Mouse (Mus musculus): ENCODE measurements around the gene Cyp3a59. TPM values are rescaled to one million over a fixed set of nuclear protein-coding genes. Genes with fewer than 3 reads are reported as not detected.
"Not testable (repeated sequence)": the region's sequence is repeated elsewhere in the genome, so short reads cannot be mapped to it uniquely, and the experiment has no call there.

The Cyp3a59 gene
- total RNA-seq (2022) = not detected

GRCm38 (mm10) chr5:146078945-146079344, at the start of gene Cyp3a59:
Gene Cyp3a59, plus strand, starts transcription at chr5:146079257.
- DNase-seq (ENCODE audit: low spot score in 2 of 2) = not testable (repeated sequence)

- DNase-seq (ENCODE audit: low spot score in 2 of 2) = no peak
Measured at GRCm38 (mm10) chr5:146070099-146070498, 9.0 kb upstream of the Cyp3a59 start.

DNA sequence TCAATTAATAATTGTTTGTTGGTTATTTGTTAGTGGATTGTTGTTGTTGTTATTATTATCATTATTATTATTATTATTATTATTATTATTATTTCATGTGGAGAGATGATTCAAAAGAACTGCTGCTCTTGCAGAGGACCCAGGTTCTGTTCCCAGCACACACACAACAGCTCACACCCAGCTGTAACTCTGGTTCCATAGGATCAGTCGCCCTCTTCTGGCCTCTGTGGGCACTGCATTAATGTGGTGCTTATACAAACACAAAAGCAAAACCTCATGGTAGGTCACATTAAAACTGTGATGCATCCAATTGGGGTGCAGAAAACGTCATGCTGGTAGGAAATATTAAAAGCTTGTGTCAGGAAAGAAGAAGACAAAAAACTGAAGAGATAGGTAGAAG, 68.8 kb downstream of the Cyp3a59 start:
- DNase-seq (ENCODE audit: low spot score in 2 of 2) = no peak

DNA sequence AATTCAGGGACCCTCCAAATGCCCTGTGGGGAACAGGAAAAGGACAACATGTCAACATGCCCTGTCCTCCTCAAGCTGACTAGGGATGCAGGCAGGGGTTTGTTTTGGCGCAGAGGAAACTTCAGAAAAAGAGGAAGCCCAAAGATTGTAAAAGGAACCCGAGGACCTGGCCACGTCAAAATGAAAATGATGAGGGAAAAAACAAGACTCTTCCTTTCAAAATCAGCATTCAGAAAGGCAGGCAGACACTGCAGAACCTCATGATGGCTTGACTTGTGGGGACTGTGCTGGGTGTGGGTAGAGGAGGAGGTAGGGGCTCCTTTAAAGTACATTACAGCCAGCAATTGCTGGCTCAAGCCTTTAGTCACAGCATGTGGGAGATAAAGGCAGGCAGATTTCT, 71.4 kb downstream of the Cyp3a59 start:
- DNase-seq (ENCODE audit: low spot score in 2 of 2) = no peak

- DNase-seq (ENCODE audit: low spot score in 2 of 2) = not testable (repeated sequence)
Measured at GRCm38 (mm10) chr5:146158326-146158725, 79.3 kb downstream of the Cyp3a59 start.

DNA sequence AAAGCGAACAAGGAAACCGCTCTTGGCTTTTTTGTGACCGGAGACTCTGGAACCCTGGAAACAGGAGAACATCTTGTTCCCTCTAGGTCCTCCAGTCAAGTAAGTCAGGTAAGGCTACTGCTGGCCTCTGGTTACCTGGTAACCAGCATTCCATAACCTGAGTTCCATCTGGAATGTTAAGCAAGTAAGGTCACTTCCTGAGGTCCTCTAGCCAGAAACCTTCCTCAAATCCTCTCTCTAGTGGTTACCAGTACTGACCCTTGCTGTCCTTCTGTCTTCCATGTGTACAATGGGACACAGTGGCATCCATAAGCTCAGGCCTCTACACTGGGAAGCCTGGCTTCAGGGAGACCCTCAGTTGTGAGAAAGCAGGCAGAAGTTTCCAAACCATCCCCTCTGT, 81.4 kb downstream of the Cyp3a59 start, which contains the start of gene Gm5565:
Gm5565 (minus strand) TSS at position 101 of the 400 bp plus-strand sequence.
- not testable (repeated sequence) for DNase-seq (ENCODE audit: low spot score in 2 of 2)

Other genes with a start within 250 kb of the Cyp3a59 start
- gene Cyp3a11, start 199.3 kb upstream of the Cyp3a59 start, total RNA-seq (2022) = not detected
- gene Cyp3a25, start 69.6 kb upstream of the Cyp3a59 start, total RNA-seq (2022) = not detected
- gene Gm5565, start 81.3 kb downstream of the Cyp3a59 start, total RNA-seq (2022) = not detected
- gene Gm6309, start 91.5 kb downstream of the Cyp3a59 start, total RNA-seq (2022) = not detected
- gene 1700001J03Rik, start 106.0 kb downstream of the Cyp3a59 start, total RNA-seq (2022) = 1 to 10 TPM; 1.6 to 3.8 (median 2.2) TPM
- 10 to 100 TPM; 61.5 to 72.1 (median 64.0) TPM for gene Rnf6, start 142.3 kb downstream of the Cyp3a59 start, total RNA-seq (2022)
- gene Cdk8, start 152.0 kb downstream of the Cyp3a59 start, total RNA-seq (2022) = 10 to 100 TPM; 37.7 to 47.3 (median 42.7) TPM